Mouse (Mus musculus) right cerebral cortex, postnatal 25 days (tissue): ENCODE measurements around the gene Phactr2.

Experiments
- DNase-seq: peaks from one replicate; pipeline ENCODE4 v3.0.0; 2022

Phactr2 gene

DNA sequence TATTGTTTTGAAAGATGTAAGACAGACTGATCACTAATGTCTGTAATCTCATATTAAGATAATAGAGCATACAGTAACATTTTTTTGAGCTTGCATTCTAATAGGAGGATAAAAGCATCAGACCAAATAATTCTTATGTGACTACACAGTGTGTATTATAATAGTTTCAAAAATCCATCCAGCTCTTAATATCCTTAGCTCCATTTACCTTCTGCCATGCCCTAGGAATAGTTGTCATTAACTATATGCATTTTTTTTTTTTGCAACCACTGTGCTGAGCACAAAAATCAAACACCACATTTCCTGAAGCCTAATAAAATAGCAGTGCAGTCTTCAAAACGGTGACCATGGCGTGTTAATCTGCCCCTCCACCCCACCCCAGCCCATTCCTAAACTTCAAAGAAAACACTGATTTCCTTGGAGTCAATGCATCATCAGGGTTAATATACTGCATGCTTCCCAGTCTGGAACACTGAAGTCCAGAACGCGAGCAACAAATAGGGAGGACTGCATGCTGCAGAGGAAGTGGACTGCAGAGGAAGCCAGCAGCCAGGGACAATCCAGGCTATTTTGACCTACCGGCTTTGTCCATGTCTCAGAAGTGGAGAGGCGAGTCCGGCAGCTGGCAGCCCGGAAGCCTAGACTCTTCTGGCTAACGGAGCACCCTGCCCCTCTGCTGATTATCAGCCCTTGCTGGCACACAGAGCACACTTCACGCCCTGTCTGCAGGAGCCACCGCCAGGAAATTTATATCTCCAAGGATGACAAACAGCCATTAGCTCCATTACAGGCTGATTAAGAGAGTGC lies 85.9 kb downstream of the Phactr2 start:
- peak; percentile 32 for DNase-seq

DNA sequence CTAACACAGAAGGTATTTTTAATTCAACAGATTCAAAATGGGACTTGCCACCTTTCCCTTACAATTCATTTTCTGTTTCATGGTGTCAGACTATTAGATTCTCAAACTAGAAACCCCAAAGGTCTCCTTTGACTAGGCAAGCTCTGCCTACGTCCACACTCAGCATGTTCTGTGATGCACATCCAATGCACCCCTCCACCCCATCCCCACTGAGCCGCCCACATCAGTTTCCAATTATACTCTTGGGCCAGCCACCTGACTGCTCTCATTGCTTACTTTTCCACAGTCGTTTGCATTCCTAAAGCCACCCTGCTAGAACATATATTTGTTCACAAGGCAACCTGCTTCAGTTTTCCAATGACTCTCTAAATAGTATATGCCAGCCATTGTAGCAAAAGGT lies 89.3 kb downstream of the Phactr2 start:
- no peak for DNase-seq

DNA sequence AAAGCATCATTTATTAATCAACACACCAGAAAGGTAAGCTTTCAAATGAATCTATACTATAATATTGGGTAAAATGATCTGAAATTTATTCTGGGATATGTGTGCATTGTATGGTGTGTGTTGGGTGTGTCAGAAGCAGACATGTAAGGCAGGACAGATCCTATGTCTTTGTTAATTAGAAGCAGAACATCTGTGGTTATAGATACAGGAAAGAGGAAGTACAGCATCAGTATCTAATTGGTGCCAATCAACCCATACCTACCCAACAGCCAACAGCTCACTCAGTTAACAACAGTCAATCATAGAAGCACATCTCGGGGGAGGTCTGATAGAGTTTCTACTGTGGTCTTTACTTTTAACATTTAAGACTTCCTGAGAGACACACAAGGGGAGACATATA lies 96.3 kb downstream of the Phactr2 start:
- DNase-seq: no peak

DNA sequence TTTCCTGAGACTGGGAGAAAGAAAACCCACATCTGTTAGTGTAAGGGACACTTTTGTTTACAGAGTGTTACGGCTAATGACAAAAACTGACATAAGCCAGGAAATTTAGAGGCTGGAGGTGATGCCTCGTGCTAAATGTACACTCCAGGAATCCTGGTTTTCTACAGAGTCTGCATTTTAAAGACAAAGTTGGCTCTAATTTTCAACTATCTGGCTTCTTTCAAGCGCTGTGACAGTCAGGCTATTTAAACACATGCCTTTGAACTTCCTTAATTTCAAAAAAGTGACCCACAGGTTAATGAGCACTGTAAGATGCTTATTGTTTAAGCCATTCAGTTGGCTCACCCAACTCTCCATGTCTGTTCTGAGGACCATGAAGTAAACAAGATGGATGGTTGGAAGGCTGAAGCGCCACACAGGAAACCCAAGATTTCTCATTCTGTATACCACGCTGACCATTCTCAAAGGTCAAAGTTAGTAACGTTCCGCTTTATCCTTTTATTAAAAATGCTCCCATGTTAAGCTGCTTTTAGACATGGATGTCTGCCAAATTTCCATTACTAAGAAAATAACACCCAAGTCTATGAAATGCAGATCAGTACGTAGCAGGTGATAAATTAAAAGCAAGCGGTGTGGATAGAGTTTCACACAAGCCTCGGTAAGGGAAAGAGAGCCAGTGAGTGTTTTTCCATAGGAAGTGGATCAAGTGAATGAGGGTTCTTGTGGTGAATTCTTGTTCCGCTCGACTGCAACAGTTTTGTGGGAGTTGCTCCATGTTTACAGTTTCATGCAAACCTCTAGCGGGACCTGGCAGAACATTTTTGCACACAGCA lies 97.6 kb downstream of the Phactr2 start:
- no peak for DNase-seq

DNA sequence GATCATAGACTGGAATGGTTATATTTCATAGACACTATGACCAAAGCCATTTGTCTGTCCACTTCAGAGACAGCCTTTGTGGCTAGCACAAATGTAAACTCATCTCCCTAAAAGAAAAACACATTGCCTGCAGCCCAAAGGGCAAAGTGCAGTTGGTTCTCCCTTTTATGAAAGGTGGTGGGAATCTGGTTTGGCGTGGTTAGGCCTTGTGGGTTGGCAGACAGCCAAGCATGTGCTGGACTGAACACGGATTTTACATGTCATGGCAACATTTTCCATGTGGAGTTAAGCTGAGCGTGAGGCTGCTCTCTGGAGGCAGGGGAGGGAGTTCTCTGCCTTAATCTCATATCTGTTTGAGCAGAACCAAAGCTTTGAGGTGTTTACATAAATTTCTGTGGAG lies 98.4 kb downstream of the Phactr2 start:
- no peak for DNase-seq

DNA sequence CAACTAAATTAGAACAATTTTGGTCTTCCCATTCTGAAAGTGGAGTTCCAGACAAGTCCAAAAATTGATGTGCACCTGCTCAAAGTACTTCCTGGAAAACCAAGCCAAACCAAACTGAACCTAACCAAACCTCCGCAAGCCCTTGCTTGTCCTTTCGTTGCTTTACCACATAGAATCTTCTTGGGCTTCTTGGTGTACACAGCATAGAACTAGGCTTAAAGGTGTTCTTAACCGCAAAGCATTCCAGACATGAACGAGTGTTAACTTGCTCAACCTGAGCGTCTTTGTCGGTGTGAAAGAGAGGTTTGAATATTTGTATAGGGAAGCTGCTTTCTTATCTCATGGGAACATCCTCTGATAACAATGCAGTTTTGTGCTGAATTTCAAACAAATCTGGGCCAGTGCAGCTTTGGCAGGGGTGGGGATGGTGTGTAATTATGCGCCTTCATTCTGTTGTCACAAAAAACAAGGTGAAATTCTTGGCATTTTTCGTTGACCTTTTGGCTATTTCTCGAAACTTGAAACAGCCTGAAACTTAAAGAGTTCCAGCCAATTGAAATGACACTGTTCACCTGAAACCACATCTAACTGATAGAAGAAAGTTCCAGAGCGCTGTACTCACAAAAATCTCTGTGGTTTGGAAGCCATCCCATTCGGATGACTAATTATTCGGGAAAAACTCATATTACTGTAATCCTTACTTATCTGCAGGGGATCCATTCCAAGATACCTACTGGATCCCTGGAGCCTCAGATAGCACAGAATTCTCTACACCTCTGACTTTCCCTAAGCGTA lies 104.4 kb downstream of the Phactr2 start:
- DNase-seq: no peak

DNA sequence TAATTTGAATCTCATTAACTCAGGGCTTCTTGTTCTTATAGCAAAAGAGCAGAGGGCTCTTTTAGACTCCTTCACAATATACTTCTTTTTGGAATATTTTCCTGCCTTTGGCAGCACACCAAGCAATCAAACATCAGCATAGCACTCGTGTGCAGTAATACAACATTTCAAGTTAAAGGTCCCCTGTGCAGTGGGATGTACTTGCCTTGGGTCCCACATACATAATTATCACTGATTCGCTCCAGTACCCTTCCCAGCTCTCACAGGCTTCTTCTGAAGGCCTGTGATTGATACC lies 110.0 kb downstream of the Phactr2 start:
- DNase-seq: no peak

DNA sequence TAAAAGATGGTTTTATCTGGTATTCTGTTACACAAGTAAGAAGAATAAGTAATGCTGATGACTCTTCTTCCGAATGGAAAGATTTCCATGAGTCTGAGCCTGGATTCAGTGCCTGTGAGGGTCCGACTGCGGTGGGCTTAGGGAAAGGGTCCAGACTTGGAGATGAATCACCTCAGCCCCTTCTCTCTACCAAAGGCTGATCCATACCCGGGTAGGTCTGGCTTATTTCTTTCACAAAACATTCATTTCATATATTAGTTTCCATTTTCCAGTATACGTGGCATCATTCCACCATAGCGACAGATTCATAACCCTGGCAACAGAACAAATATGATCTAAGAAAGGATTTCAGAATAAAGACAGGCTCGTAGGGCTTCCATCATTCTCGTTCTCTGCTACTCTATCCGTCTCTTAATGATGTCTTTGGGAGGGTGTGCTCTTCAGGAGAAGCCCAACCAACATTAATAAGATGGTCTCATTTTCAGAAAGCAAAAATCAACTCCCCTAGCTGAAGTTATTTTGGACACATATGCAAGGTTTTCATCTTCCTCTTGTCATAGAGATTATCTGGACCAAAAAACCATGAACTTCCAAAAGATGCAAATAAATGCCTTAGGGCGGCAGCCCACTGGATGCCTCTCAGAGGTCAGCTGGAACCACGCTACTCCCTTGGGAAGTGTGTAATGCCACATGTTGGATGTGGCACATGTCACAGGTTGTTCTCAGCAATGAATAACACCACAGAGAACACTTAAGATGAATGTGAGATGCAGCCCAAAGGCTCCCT lies 110.5 kb downstream of the Phactr2 start:
- no peak for DNase-seq

DNA sequence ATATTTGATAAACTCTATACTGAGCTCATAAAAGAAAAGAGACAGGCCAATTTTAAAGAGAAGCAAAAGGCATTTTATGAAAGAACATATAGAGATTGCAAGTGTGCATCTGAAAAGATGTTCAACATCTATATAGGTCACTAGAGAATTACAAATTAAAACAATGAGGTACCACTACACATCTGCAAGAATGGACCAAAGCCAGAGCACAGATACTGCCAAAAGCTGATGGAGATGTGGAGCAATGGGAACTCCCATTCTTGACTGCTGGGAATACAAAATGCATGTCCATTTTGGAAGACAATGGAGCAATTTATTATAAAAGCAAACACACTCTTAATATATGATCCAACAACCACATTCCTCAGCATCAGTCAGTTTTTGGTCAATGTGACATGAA lies 113.3 kb downstream of the Phactr2 start:
- DNase-seq: no peak

DNA sequence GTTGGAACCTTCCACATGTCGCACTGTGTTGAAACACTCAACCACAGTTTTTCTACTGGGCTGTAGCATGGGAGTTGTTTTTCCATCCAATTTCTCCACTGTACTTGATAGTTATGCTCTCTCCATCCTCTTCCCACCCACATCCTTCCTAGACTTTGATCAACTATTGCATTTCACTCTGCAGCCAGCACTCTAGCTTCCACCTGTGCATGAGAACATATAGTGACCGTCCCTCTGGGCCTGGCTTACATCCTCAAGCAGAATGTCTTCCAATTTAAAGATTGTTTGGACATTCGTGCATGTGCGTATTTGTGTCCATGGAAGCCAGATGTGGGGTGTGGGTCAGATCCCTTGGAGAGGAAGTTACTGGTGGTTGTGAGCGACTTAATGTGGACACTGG lies 114.4 kb downstream of the Phactr2 start:
- DNase-seq: no peak

DNA sequence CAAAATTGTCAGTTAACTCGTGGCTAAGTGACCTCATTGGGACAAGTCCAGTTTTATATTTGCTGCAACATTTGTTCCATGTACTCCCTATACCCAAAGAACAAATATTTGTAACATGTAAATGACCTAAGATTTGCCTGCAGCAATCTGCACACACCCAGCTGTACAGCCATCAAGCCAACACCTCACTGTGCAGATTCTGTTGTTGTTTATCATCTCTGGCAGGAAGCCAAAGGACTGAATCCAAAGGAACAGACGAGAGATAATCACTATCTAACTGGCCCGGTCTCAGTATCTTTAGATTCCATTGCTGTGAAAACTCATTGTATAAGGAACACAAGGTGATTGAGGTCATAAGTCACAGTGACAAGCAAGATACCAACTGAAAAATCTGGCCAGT lies 115.5 kb downstream of the Phactr2 start:
- no peak for DNase-seq

DNA sequence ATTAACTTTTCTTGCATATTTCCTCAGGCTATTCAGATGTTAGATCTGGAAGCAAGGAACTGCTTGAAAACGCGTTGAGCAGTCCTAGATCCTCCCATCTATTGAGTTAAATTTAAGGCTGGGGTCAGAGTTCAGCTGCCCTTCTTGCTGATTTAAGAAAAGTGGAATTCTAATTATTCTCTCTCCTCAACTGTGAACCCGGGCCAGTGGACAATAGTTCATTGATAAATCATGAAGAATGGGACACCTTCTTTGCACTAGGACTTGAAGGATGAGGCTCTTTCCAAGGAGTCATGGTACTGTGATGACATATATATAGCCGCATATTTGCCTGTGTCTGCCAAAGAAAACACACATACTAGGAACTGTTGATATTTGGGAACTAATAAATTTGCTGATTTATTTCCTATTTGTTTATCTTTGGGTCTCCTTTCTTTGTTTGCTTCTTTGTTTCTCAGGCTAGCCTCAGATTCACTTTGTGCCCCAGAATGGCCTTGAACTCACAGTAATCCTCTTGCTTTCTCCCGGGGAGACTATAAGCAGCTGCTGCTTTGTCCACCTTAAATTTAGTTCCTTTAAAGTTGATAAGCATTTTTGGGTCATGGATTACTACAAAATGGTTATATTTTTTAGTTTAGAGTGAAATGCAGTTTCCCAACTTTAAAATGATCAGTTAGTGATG lies 127.5 kb downstream of the Phactr2 start:
- no peak for DNase-seq

DNA sequence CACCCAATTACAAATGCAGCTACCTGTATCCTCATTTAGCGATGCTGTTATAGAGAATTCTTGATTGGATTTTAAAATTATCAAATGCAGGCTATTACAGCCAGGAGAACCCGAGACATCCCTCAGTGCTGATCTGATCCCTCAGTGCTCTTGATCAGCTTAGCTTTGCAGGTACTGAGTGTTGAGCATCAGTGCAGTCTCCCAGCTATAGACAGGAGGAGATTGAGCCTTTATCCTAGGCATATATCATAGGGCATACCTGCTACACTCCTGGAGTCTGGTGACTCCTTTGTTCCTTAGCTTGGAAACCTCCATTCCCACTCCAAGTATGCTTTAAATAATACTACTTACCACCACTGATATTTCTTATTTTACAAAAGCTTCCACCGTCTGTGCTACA lies 133.6 kb downstream of the Phactr2 start:
- DNase-seq: no peak

DNA sequence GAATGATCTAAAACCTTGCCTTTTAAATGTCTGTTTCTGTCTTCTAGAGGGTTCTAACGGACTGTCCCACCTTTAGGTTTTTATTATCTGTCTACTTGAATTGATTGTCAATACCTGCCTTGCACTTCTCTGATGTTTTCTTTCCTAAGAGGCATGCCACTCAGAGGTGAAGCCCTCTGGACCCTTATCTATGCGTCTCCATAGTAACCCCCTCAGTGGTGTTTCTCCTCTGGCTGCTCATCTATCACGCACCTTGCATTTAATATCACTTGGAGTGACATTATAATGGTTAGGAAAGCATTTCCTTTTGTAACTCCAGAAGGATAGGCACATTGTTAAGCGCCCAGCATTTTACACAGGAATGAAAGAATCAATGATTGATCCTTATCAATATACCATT lies 137.2 kb downstream of the Phactr2 start:
- no peak for DNase-seq

DNA sequence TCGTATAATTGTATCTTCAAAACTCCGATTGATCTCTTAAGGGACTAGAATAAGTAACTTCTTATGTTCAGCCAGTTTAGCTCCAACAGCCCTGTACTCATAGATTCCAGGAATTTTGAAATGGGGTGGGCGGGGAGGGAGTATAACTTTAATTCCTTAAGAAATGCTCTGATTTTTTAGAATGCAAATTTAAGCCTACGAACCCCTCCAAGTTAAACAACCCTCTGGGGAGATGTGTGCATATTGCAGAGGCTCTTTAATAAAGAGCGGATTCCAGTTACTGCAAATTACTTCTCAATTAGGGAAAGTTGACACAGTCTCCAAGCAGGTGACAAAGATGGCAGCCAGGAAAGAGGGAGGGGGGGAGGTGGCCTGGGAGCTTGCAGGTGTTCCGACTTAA lies 138.4 kb downstream of the Phactr2 start:
- DNase-seq: no peak

DNA sequence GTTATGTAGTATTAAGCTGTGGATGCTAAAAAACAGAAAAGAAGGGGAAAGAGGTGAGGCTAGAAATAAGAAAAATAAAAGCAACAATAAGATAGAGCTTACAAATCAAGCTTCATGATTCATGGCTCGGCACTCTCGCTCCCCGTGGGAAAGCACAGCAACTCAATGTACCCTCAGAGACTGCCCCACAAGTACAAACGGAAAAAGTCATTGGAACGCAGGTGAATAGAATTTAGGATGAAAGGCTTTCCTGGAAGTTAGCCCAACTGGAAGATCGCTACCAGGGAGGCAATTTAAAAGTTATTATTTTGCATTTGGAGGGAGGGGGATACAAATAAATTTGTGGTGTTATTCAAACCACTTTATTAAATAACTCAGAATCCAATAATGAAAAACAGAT lies 138.9 kb downstream of the Phactr2 start:
- no peak for DNase-seq

DNA sequence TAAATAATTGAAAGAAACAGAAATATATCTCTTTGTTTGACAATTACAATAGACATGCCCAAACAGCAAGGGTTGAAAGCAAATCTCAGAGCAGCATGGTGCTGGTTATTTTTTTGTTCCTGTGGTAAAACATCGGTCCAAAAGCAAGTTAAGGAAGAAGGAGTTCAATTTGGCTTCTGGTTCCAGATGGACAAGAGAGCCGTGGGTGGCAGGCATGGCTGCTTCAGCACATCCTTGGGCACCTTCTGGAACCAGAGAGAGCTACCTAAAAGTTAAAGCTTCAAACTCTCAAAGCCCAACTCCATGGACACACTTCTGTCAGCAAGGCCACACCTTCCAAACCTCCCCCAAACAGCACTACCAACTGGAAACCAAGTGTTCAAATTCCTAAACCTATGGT lies 140.4 kb downstream of the Phactr2 start:
- no peak for DNase-seq

DNA sequence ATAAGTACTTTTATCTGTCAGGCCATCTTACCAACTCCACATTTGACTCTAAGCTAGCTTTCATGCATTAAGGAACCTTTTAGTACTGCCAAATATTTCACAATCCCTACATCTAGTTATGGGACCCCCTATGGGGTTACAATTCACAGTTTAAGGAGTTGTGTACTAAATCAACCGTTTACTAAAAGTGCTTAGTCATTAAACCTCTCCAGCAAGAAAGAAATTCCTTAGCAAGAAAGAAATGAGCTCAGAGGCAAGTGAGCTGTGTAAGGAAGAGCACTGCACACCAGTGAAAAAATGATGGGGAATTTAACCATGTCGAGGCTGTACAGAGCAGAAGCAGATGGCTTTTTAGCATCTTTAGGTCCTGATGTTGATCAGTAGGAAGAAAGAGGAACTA lies 141.2 kb downstream of the Phactr2 start:
- DNase-seq: no peak

DNA sequence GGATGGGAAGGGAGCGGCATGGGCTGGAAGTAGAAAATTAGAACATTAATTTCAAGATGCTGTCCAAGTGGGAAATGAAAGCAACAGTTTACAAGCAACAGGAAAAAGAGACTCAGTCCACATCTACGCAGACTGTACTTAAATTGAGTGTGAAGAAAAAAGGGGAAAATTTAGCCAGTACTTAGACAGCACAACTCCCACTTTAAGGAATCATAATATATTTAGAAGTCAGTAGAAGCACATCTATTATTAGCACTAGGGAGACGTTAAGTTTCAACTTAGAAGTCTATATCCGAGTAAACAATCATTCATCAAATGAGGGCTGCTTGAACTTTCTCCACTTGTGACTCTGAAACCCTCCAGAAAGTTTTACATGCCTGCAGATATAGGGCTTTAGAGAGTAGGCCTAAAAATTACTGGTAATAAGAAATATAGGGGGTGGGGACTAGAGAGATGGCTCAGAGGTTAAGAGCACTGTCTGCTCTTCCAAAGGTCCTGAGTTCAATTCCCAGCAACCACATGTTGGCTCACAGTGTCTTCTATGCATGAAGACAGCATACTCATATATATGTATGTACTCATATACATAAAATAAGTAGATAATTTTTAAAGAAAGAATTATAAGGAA lies 142.7 kb downstream of the Phactr2 start:
- DNase-seq: no peak

DNA sequence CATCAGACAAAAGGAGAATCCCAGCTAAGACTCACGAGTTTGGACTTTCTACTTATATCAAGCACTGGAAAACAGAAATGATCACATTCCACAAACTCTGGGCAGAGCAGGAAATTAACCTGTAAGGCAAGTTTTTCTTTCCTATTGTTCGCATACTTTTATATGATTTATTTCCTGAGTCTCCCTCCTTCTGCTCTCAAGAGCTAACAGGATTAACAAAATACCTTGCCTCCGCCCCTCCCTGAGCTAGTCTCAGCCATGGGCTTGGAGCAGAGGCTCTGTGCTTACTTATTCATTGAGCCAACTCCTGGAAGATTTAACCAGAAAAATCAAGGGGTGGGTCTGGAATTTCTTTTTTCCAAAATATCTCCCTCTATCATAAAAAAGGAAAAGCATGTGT lies 145.6 kb downstream of the Phactr2 start:
- DNase-seq: no peak

DNA sequence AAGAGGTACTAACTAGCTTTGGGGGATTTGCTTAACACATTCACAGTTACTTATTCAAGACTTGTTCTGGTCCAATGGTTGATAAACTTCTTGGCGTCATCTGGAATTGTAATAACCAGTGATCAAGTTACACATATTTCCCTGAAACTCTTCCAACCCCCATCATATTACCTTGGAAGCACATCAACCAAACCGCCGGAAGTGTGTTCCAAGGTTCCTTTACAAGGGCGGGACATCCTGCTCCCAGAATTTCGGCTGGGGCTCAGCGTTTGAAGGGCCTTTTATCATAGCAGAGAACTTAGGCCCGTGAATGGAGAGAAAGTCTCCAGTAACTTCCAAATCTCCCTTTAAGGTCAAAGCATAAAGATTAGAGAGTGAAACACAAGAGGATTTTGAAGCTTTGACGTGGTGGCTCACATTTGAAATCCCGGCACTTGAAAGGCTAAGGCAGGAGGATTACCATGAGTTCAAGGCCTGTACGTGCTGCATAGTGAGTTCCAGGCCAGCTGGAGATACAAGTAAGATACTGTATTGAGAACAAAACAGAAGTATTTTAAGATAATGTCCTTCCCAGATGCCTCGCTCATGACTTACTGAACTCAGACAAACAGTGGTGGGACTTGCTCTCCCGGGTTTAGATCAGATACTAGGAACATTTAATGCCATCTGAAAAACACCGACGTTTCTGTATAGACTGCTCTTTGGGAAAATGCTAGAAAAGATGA lies 147.9 kb downstream of the Phactr2 start:
- DNase-seq: no peak
